Mouse (Mus musculus): Measurements from ENCODE around the gene Olfr1022.

DNA sequence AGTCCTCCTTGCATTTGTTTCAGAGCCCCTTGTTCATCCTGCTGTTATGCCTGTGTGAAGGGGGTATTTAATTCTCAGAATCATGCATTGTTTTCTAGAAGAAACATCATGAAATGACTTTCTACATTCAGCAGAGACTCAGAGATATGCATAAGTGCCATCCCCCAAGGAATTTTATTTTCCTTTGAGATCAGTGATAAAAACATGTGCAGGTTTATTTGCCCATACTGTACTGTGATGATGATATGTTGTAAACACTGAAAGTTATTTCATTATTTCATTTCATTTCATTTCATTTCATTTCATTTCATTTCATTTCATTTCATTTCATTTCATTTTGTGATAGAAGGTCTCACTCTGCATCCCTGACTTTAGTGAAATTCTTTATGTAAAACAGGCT, 23.0 kb upstream of the Olfr1022 start, which contains the start of gene Olfr1019:
- TF ChIP-seq CTCF (IDR thresholded peaks at IDR 0.05) = no peak
- TF ChIP-seq EP300 (IDR thresholded peaks at IDR 0.05) = no peak

Measured in lung, postnatal 0 days (tissue).